Mouse (Mus musculus) layer of hippocampus, adult 2 months (tissue): ENCODE results near the gene Lbhd1. TPM values are rescaled to one million over a fixed set of nuclear protein-coding genes. Genes with fewer than 3 reads are reported as not detected.
"Not testable (repeated sequence)": the region's sequence is repeated elsewhere in the genome, so short reads cannot be mapped to it uniquely, and the experiment has no call there.

ENCODE experiments used
- DNase-seq, 2 experiments: peaks; one replicate each; pipeline ENCODE4 v3.0.0; 2022; ENCODE audit warnings: low spot score in 2 of 2
- H3K27ac ChIP-seq: fragments of 200-600 bp; 2 replicates; pipeline ENCODE4 v1.8.1; 2022
- H3K4me3 ChIP-seq: fragments of 200-600 bp; 2 replicates; pipeline ENCODE4 v1.8.1; 2022; ENCODE audit warnings: mild to moderate bottlenecking
- CTCF ChIP-seq: fragments of 200-600 bp; conservative IDR thresholded peaks from 2 replicates; pipeline ENCODE4 v1.8.1; 2022; ENCODE audit warnings: antibody characterized with exemption, mild to moderate bottlenecking, moderate library complexity
- total RNA-seq, 2 experiments: library from RNA; stranded (reverse); gene quantifications; 2 replicates each; pipeline ENCODE4 v1.2.3; 2021

Lbhd1 gene
- total RNA-seq, 2 experiments from 2014 or later, result 4.8 to 6.6 TPM

DNA sequence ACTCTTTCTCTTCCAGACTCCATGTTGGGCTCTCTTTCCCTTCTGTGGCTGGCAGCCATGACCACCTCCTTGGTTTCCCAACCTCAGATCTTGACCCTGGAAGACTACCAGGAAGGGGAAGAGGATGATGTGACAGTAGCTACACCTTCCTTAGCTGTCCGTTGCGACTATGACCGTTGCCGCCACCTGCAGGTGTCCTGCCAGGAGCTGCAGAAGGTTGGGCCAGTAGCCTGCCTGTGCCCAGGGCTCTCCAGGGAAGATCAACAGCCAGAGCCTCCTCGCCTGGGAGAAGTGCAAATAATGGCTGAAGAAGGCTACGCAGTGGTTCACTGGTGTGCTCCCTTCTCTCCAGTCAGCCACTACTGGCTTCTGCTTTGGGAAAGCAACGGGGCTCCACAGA, 31.9 kb upstream of the Lbhd1 start:
- Histone ChIP-seq H3K4me3 (no peak overlapping the region), H3K27ac (no peak overlapping the region)
- no peak for TF ChIP-seq CTCF
- DNase-seq, result no peak

DNA sequence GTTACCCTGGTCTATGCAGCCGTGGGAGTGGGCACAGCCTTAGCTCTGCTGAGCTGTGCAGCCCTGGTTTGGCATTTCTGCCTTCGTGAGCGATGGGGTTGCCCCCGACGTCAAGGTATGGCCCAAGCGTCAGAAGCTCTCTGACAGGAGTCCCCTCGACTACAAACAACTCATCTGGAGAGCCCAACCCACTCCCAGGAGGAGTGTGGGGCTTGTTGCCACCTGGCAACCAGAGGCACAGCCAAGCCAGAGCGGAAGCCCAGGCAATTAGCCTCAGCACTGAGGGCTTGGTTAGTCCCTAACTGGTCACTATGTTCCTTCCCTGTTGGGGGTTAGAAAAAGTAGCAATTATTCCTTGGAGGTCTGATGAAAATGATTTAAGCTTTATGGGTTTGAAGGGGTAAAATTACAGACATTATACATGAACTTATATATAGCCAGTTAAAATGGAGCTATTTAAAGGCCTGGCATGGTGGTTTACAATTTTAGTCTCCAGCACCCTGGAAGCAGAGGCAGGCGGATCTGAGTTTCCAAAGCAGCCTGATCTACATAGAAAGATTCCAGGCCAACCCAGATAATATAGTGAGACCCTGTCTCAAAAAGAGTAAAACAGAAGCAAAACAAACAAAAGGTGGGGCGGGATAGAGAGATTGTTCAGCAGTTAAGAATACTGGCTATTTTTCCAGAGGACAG, 31.1 kb upstream of the Lbhd1 start:
- no peak for DNase-seq
- TF ChIP-seq CTCF, result no peak
- H3K27ac ChIP-seq, result no peak overlapping the region
- no peak overlapping the region for H3K4me3 ChIP-seq

DNA sequence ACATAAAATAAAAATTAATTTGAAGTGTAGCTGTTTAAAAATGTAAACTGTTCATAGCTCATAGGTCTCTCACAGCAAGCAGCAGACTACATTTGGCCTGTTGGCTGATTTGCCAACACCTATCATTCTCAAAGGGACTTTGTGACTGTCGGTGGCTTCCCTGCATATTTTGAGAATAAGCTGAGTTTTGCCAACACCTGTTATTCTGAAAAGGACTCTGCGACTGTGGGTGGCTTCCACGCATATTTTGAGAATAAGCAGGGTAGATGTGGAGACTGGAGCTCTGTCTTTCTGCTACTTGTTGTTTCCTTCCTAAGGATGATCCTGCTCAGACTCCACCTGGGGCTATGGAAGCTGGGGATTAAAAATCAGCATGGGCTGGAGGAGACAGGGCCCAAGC, 30.4 kb upstream of the Lbhd1 start:
- TF ChIP-seq CTCF, result no peak
- no peak for DNase-seq
- no peak overlapping the region for H3K4me3 ChIP-seq
- no peak overlapping the region for H3K27ac ChIP-seq

DNA sequence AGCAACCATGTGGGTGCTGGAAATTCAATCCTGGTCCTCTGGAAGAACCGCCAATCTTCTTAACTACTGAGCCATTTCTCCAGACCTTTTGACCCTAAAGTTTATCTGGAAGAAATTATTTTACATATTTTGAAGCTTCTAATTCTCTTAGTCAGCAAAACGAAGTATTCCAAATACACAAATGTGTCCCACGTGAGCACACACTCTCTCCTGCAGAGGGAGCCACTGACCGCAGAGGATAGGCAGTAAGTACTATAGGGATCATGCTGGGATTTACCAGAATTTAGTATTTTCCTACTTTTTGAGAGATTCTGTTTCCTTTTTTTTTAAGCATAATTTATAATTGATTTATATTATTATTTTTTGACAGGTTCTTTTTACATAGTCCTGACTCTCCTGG, 25.8 kb upstream of the Lbhd1 start:
- Histone ChIP-seq H3K27ac (no peak overlapping the region), H3K4me3 (no peak overlapping the region)
- TF ChIP-seq CTCF, result peak; percentile 85
- peak in 1 of 2 experiments; percentile 47 for DNase-seq

DNA sequence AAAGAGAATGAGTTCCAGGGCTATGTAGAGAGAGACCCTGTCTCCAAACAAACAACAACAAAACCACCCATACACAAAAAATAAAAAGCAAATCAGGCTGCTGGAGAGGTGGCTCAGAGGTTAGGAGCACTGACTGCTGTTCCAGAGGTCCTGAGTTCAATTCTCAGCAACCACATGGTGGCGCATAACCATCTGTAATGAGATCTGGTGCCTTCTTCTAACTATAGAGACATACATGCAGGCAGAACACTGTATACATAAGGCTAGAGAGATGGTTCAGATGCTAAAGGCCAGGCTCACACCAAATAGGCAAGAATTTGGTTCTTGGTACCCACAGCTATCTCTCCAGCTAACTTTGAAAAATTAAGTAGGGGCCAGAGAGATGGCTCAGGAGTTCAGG, 24.5 kb upstream of the Lbhd1 start:
- DNase-seq, result no peak
- Histone ChIP-seq H3K27ac (no peak overlapping the region), H3K4me3 (no peak overlapping the region)
- peak; percentile 64 for TF ChIP-seq CTCF

DNA sequence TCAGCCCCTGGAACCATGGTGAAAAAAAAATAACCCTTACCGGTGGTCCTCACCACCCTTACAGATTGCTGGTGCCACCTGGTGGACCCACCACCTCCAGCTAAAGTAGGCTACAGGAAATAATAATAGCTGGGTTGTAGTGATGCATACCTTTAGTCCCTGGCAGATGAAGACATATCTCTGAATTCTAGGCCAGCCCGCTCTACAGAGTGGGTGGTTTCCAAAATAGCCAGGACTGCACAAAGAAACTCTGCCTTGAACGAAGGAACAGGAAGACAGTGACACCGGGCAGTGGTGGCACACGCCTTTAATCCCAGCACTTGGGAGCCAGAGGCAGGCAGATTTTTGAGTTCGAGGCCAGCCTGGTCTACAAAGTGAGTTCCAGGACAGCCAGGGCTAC, 19.3 kb upstream of the Lbhd1 start:
- TF ChIP-seq CTCF, result no peak
- Histone ChIP-seq H3K4me3 (no peak overlapping the region), H3K27ac (no peak overlapping the region)
- DNase-seq, result no peak

DNA sequence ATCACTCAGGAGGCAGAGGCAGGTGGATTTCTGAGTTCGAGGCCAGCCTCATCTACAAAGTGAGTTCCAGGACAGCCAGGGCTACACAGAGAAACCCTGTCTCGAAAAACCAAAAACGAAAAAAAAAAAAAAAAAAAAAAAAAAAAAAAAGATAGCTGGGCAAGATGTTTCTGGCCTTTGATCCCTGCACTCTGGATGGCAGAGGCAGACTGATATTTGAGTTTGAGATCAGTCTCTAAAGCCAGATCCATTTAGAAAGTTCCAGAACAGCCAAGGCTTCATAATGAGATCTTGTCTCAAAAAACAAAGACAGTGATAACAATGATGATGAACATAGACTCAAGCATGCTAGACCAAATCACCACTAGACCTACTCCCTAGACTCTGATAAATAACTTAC, 13.2 kb upstream of the Lbhd1 start:
- peak overlapping the region; percentile 94; the same call in 1 of the 2 replicates for H3K27ac ChIP-seq
- H3K4me3 ChIP-seq, DNase-seq: not testable (repeated sequence)

DNA sequence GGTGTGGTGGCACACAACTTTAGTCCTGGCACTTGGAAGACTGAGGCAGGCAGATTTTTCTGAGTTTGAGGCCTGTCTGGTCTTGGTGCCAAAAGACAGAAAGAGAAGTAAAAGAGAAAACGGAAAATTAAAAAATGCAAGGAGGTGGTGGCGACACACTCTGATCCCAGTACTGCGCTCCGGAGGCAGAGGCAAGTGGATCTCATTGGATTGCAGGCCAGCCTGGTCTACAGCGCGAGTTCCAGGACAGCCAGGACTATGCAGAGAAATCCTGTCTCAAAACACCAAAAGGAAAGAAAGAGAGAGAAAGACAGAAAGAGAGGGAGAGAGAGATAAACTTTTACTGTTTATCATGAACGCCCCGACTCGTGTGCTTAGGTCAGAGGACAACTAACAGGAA, 12.7 kb upstream of the Lbhd1 start:
- no peak for TF ChIP-seq CTCF
- H3K4me3 ChIP-seq, result peak overlapping the region; percentile 99
- H3K27ac ChIP-seq, result peak overlapping the region; percentile 94
- DNase-seq, result no peak

DNA sequence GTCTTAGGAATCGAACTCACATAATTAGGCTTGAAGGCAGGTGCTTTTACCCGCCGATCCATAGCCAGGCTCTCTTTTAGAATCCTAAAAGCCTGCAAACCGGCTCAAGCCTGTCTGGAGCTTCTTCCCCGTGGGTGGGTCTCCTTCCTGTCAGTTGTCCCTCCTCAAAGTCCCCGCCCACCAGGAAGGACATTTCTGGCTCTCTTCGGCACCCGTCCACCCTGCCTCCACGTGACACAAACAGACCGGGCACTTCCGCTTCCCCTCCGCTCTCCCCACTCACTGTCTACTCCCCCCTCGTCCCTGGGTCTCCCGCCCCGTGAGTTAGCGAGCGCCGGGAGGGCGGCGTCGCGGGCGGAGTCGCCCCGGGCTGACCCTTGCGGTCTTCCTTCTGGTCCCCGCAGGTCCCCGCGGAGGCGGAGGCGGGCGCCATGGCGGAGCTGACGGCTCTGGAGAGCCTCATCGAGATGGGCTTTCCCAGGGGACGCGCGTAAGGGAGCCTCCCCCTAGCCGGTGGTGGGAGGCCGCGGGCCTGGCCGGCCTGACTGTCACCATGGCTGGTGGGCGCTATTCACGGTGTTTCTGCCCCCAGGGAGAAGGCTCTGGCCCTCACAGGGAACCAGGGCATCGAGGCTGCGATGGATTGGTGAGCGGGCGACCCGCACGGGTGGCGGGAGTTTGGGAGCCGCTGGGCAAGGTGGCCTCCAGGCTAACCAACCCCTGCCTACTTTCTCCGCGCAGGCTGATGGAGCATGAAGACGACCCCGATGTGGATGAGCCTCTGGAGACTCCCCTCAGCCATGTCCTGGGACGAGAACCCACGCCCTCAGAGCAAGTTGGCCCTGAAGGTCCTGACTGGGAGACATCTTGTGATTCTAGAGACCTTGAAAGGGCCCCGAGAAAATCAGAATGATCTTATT, 12.0 kb upstream of the Lbhd1 start, which contains the start of gene Ubxn1:
Ubxn1 (plus strand) TSS at position 230 of the 920 bp plus-strand sequence.
- peak; percentile 99 for DNase-seq

DNA sequence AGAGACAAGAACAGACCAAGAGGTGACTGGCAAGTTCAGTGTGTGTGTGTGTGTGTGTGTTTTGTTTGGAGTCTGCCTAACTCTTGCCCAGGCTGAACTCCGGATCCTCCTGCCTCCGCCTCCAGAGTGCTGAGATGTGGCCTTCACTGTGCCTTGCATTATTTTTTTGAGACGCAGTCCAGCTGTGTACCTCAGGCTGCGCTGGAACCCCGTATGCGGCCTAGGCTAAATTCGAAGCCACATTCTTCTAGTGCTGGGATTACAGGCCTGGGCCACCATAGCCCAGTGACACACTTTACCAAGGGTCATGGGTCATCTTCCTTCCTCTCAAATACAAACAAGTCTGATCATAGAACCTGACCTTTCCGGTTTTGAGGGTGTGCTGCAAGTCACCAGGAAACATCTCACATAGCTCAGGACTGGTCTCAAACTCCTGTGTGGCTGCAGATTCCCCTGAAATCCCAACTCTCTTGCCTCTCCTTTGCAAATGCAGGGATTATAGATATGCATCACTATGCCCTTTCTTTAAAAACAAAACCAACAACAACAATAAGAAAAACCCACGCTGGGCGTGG, 11.2 kb upstream of the Lbhd1 start:
- H3K27ac ChIP-seq, result no peak overlapping the region
- DNase-seq, result no peak
- TF ChIP-seq CTCF, result no peak
- H3K4me3 ChIP-seq, result peak overlapping the region; percentile 99

More for the DNA sequence above, 12.0 kb upstream of the Lbhd1 start, which contains the start of gene Ubxn1:
- TF ChIP-seq CTCF, result no peak
- Histone ChIP-seq H3K27ac (peak within 1 kb of the TSS; percentile 94), H3K4me3 (peak within 1 kb of the TSS; percentile 99)

DNA sequence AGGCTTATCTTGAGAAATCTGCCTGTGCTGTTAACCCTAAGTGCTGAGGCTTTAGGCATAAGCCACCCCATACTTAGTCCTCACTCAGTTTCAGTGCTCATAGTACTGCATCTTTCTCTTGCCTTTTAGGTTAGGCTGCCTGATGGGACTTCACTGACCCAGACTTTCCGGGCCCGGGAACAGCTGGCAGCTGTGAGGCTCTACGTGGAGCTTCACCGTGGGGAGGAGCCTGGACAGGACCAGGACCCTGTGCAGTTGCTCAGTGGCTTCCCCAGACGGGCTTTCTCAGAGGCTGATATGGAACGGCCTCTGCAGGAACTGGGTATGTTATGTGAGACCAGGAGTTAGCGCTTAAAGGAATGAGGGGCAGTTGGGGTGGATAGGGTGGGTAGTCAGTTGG, 8.5 kb upstream of the Lbhd1 start:
- H3K27ac ChIP-seq, result no peak overlapping the region
- H3K4me3 ChIP-seq, result no peak overlapping the region
- TF ChIP-seq CTCF, result no peak
- no peak for DNase-seq

DNA sequence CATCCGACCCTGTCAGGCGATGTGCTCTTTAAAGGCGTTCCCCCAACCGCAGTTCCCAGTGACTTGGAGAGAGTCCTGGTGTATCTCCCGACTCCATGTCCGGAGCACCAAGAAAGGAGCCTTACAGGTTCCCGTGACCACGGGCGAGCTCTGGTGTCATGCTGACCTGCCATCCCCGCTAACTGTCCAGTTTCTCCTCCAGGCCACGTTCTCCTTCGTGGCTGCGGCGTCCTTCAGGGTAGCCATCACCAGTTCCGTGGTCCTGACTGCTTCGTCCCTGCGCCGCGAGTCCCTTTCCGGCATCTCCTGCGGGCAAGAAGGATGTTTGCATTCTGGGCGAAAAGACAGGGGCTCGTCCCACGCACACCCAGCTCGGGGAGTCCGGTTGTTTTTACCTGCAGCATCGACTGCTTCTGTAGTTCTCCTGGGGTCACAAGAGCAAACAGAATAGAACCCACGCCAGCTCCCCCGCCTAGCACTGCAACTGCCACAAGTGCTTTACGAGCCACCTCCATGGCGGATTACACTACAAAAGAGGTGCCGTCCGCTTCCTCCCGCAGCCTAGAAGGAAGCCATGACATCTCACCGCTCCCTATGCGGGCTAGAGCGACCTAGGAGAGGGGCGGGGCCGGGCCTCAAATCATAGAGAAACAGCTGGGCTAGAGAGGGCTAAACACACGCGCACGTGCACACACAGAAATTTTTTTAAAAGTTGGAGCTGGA, 3.1 kb upstream of the Lbhd1 start, which contains the start of gene Uqcc3:
Uqcc3 (minus strand) TSS at position 613 of the 723 bp plus-strand sequence.
- DNase-seq, result peak; percentile 88 to 89
- TF ChIP-seq CTCF, result no peak
- H3K27ac ChIP-seq, result peak within 1 kb of the TSS; percentile 91
- H3K4me3 ChIP-seq, result peak within 1 kb of the TSS; percentile 93
